Mouse (Mus musculus) limb, embryonic 12.5 days (tissue): Measurements from ENCODE around the gene Hist1h2bb. TPM values are rescaled to one million over a fixed set of nuclear protein-coding genes. Genes with fewer than 3 reads are reported as not detected.
"Not testable (repeated sequence)": the region's sequence is repeated elsewhere in the genome, so short reads cannot be mapped to it uniquely, and the experiment has no call there.

Source experiments
- ATAC-seq: fragments of 200-750 bp; cut with Nextera tagmentation; 2 replicates; pipeline ENCODE4 v1.8.0; 2017; ENCODE audit warnings: low read depth, moderate TSS enrichment; ENCODE audit not compliant: insufficient number of reproducible peaks, insufficient read depth, low FRiP score, low TSS enrichment
- H3K27ac ChIP-seq: fragments of 300-500 bp; sonication (generic); 2 replicates; pipeline ENCODE4 v1.5.1; 2016; ENCODE audit warnings: mild to moderate bottlenecking, moderate library complexity
- H3K27me3 ChIP-seq: fragments of 300-500 bp; sonication (generic); 2 replicates; pipeline ENCODE4 v1.6.1; 2016; ENCODE audit warnings: mild to moderate bottlenecking, moderate library complexity
- H3K36me3 ChIP-seq: fragments of 300-500 bp; sonication (generic); 2 replicates; pipeline ENCODE4 v1.6.1; 2016; ENCODE audit warnings: mild to moderate bottlenecking, moderate library complexity
- H3K4me1 ChIP-seq: fragments of 300-500 bp; sonication (generic); replicated peaks from 2 replicates; pipeline ENCODE4 v1.6.1; 2016
- H3K4me2 ChIP-seq: fragments of 300-500 bp; sonication (generic); 2 replicates; pipeline ENCODE4 v1.6.1; 2016; ENCODE audit warnings: mild to moderate bottlenecking, moderate library complexity
- H3K4me3 ChIP-seq: fragments of 300-500 bp; sonication (generic); replicated peaks from 2 replicates; pipeline ENCODE4 v1.5.1; 2016; ENCODE audit warnings: mild to moderate bottlenecking
- H3K9ac ChIP-seq: fragments of 300-500 bp; sonication (generic); replicated peaks from 2 replicates; pipeline ENCODE4 v1.6.1; 2016; ENCODE audit warnings: mild to moderate bottlenecking, moderate library complexity
- H3K9me3 ChIP-seq: fragments of 300-500 bp; sonication (generic); 2 replicates; pipeline ENCODE4 v1.6.1; 2016; ENCODE audit warnings: mild to moderate bottlenecking, moderate library complexity
- WGBS: fragments of 180-500 bp; shearing (Covaris S2); methylation state at CpG from one replicate; pipeline ENCODE4 v1.1.7; 2016; 5-methylcytosine and 5-hydroxymethylcytosine counted together
- polyA plus RNA-seq: library from polyadenylated mRNA; unstranded; fragments of >200 nt; fragmentation: Nextera tagmentation; extraction: Ambion mirVana; gene quantifications from 2 replicates; pipeline ENCODE4 v1.2.1, GENCODE M21; 2016

Hist1h2bb gene
- polyA plus RNA-seq, 1 experiment from 2014 or later = 6.7 TPM

DNA sequence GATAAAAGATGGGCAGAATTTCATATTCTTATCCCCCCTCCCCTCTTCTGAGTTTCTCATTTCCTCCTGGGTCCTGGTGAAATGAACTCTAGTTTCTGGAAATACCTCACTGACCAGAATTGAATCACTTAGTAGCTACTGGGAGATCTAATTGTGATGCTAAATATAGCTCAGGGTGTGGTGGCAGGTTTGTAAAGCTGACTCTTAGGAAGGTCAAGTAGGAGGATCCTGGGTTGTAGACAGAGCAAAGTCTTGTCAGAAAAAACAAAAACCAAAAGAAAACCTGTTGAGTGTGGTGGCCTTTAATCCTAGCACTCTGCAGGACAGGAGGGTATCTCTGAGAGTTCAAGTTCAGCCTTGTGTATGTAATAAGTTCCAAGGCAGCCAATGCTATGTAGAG lies 4.5 kb upstream of the Hist1h2bb start:
- Histone ChIP-seq H3K4me1 (peaks cover 18% of the 10 kb centered on the region), H3K9ac (no peak overlapping the region), H3K9me3 (no peaks in the 10 kb centered on the region), H3K4me3 (no peak overlapping the region), H3K36me3 (no peaks in the 10 kb centered on the region), H3K4me2 (no peak overlapping the region), H3K27me3 (no peaks in the 10 kb centered on the region), H3K27ac (no peak overlapping the region)
- no peak for ATAC-seq

DNA sequence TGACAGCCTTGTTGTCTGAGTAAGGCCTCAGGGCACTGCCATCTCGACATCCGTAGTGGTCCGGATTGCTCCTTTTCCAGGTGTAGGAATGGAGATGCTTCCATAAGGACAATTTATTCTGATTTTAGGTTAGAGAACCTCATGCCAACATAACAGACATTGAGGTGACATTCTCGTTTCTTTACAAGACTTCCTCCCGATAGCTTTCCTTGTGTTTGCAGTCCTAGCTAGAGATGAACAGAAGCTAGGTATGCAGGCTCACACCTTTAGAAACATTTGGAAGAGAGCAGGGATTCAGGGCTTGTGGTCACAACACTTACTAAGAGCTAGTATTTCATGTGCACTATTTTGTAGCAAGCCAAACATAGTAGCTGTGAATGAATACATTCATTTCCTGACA lies 3.3 kb upstream of the Hist1h2bb start:
- Histone ChIP-seq H3K4me1 (peaks cover 29% of the 10 kb centered on the region), H3K4me2 (no peak overlapping the region), H3K27me3 (no peaks in the 10 kb centered on the region), H3K4me3 (no peak overlapping the region), H3K36me3 (no peaks in the 10 kb centered on the region), H3K27ac (peak overlapping the region; percentile 66), H3K9ac (no peak overlapping the region), H3K9me3 (no peaks in the 10 kb centered on the region)
- ATAC-seq = no peak
- 83% methylated on average over 5 of the region's 5 CpGs for WGBS

DNA sequence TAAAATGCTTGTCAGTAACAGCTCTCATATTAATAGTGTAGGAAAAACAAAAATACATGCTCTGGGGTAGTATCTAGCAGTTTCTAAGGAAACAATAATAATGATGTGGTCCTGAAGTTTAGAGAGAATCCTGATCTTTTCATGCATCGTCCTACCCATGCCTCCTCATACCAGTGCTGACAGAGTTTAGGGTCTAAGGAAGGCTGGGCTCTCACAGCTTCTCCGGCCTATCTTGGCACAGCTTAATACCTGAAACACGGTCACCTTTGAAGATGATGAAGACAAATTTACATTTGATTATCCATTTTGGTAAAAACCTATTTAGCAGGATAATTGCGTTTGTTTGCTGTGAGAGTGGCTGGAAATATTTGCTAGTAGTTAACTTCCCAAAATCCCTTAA lies 2.6 kb upstream of the Hist1h2bb start:
- Histone ChIP-seq H3K4me1 (peaks cover 34% of the 10 kb centered on the region), H3K36me3 (no peaks in the 10 kb centered on the region), H3K27me3 (no peaks in the 10 kb centered on the region), H3K27ac (peak overlapping the region; percentile 99), H3K9me3 (no peaks in the 10 kb centered on the region), H3K9ac (peak overlapping the region; percentile 61; the same call in 1 of the 2 replicates), H3K4me3 (peak overlapping the region; percentile 43), H3K4me2 (peak overlapping the region; percentile 66)
- 42% methylated on average over 4 of the region's 4 CpGs for WGBS
- no peak for ATAC-seq

DNA sequence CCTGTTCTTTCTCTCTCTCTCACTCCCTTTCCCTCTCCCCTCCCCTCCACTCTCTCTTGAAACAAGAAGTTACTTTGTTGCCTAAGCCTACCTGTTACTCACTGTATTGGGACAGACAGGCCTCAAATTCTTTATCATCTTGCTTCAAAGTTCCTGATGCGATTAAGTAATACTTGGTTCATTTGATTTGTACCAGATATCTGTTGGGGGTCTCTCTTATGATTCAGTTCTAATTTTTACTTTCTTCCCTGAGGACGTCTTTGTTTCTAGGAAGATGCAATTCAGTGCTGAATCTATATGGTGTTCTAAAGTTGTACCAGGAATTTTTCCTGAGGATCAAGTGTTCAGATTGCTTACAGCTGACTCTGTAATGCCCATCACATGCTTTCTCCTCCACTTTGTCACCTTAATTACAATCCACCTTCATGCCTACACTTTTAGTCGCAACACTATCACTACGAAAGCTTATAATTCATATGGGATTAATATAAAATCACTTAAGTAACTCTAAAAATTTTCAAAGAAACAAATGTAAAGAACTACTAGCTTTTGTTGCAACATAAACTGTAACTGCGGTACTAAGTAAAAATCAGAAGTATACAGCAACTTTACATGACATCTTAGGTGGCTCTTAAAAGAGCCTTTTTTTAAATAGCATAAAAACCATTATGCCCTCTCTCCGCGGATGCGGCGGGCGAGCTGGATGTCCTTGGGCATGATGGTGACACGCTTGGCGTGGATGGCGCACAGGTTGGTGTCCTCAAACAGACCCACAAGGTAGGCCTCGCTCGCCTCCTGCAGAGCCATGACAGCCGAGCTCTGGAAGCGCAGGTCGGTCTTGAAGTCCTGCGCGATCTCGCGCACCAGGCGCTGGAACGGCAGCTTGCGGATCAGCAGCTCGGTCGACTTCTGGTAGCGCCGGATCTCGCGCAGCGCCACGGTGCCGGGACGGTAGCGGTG lies 1.8 kb upstream of the Hist1h2bb start:
- ATAC-seq = no peak
- H3K27ac ChIP-seq = peak overlapping the region; percentile 99
- peak overlapping the region; percentile 66 for H3K4me2 ChIP-seq
- H3K27me3 ChIP-seq = no peaks in the 10 kb centered on the region
- H3K9me3 ChIP-seq = no peaks in the 10 kb centered on the region
- no peaks in the 10 kb centered on the region for H3K36me3 ChIP-seq
- WGBS = under 1% methylated on average over 16 of the region's 36 CpGs
- H3K4me1 ChIP-seq = peaks cover 34% of the 10 kb centered on the region
- peak overlapping the region; percentile 61 for H3K9ac ChIP-seq
- peak overlapping the region; percentile 43 for H3K4me3 ChIP-seq

DNA sequence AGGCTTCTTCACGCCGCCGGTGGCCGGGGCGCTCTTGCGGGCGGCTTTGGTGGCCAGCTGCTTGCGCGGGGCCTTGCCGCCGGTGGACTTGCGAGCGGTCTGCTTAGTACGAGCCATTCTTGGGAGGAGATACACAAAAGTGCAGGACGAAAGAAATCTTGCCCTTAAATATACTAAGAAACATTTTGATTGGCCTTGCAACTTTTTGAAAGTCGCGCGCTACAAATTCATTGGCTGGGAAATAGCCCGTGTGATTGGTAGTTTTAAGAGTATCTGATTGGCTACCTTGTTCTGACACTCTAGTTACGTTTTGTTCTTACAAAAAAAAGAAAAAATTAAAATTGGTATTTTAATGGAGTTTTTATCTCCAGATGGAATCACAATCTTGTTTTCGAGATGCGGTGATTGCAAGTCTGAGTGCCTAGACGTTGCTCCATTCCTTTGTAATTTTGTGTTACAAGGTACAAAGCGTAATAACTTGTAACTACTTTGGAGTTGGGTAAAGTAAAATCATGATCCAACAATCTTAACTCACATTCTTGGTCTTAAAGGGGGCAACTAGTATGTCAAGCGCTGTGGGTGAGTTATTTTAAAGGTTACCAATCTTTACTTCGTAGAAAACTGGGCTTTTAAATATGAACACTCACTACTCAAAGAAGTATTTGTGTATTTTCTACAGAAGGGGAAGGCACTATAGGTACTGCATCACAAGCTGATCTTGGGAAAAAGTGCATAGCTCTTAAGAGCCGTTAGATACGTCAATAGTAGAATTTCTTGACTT lies 963 bp upstream of the Hist1h2bb start, which contains the start of gene Hist1h3c:
Hist1h3c (minus strand) TSS at position 222 of the 781 bp plus-strand sequence.
- peak within 1 kb of the TSS; percentile 66 for H3K4me2 ChIP-seq
- peak within 1 kb of the TSS; percentile 69 for H3K9ac ChIP-seq
- peak; percentile 76 for ATAC-seq

DNA sequence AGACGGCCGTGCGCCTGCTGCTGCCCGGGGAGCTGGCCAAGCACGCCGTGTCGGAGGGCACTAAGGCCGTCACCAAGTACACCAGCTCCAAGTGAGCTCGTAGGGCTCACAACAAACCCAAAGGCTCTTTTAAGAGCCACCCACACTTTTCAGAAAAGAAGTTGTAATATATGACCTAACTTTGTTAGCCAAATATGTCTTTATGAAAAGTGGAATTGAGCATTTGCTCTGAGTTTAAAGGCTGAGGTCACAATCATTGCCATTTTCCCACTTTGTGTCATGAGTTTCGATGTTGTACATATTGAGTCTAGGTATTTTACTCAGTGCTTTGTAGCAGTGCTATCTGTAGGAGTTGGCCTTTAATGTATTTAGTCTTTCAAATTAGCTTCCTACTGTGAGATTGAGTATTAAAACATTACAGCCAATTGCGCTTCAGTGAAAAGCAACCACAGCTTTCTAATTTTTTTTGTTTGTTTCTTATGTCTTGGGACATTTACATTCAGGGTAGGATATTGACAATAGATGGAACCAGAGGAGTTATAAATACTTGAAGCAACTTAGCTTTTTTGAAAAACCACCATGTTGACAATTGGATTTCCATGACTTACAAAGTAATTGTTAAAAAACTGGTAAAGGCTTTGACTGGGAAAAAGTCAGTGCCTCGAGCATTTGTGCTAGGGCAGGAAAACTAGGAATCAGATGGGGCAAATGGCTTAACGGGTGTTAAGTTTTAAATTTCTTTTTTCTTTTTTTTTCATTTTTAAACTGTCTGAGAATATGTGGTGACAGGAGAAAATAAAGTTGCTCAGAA lies 752 bp downstream of the Hist1h2bb start:
- peaks cover 25% of the 10 kb centered on the region; the same call in 1 of the 2 replicates for H3K4me1 ChIP-seq
- no peaks in the 10 kb centered on the region for H3K36me3 ChIP-seq
- peak overlapping the region; percentile 66 for H3K9ac ChIP-seq
- peak overlapping the region; percentile 43 for H3K4me3 ChIP-seq
- 3% methylated on average over 13 of the region's 13 CpGs for WGBS
- H3K27me3 ChIP-seq = no peaks in the 10 kb centered on the region
- H3K4me2 ChIP-seq = peak overlapping the region; percentile 66
- H3K27ac ChIP-seq = peak overlapping the region; percentile 99
- ATAC-seq = no peak
- H3K9me3 ChIP-seq = no peaks in the 10 kb centered on the region

More for the DNA sequence above, 963 bp upstream of the Hist1h2bb start, which contains the start of gene Hist1h3c:
- no peaks in the 10 kb centered on the region for H3K36me3 ChIP-seq
- H3K4me3 ChIP-seq = peak within 1 kb of the TSS; percentile 43
- H3K4me1 ChIP-seq = peaks cover 29% of the 10 kb centered on the region
- peak within 1 kb of the TSS; percentile 99 for H3K27ac ChIP-seq
- WGBS = under 1% methylated on average over 26 of the region's 28 CpGs
- no peaks in the 10 kb centered on the region for H3K27me3 ChIP-seq
- H3K9me3 ChIP-seq = no peaks in the 10 kb centered on the region

DNA sequence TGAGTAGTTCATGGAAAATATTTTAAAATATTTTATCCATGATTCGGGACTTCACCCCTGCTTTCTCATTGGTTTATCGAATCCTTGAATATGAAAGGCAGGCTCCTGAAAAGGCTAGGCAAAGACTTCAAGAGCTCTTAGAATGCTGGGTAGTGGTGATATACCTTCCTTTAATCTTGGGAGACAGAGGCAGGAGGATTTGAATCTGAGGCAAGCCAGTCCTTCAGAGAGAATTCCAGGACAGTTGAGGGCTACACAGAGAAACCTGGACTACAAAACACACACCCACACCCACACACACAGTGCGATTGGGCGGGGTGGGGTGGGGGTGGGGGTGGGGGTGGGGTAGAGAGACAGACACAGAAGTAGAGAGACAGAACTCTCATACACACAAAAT lies 1.4 kb downstream of the Hist1h2bb start:
- peak overlapping the region; percentile 13 for H3K4me3 ChIP-seq

DNA sequence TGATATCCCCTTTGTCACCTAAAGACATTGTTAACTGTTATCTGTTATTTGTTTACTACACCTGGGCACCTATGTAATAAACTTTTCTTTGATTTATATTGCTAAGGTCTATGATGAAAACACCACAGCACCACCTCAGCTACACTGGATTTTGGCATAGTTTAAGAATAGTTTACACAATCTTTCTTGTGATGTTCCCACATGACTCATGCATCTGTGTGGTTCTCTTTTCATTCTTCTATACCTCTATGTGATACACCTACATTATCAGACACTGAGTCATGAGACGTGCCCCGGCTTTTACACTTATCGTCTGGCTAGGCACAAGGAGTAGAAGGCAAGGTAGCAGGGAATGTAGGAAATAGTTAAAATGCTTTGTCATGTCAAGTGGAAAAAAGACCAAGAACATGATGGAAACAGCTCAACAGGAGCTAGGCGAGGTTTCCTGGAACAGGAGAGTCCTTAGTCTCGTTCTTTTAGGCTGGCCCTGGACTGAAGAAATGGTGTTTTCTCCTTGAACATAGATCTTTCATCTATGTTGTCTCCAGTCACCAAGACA lies 3.1 kb downstream of the Hist1h2bb start:
- WGBS = 93% methylated on average over 5 of the region's 5 CpGs
- no peaks in the 10 kb centered on the region for H3K36me3 ChIP-seq

More for the DNA sequence above, 1.4 kb downstream of the Hist1h2bb start:
- WGBS = 12% methylated on average over 4 of the region's 4 CpGs
- no peak for ATAC-seq
- peak overlapping the region; percentile 66 for H3K4me2 ChIP-seq
- peak overlapping the region; percentile 99 for H3K27ac ChIP-seq
- H3K4me1 ChIP-seq = peaks cover 25% of the 10 kb centered on the region
- no peaks in the 10 kb centered on the region for H3K36me3 ChIP-seq
- H3K9me3 ChIP-seq = no peaks in the 10 kb centered on the region
- no peaks in the 10 kb centered on the region for H3K27me3 ChIP-seq
- peak overlapping the region; percentile 66; the same call in 1 of the 2 replicates for H3K9ac ChIP-seq

DNA sequence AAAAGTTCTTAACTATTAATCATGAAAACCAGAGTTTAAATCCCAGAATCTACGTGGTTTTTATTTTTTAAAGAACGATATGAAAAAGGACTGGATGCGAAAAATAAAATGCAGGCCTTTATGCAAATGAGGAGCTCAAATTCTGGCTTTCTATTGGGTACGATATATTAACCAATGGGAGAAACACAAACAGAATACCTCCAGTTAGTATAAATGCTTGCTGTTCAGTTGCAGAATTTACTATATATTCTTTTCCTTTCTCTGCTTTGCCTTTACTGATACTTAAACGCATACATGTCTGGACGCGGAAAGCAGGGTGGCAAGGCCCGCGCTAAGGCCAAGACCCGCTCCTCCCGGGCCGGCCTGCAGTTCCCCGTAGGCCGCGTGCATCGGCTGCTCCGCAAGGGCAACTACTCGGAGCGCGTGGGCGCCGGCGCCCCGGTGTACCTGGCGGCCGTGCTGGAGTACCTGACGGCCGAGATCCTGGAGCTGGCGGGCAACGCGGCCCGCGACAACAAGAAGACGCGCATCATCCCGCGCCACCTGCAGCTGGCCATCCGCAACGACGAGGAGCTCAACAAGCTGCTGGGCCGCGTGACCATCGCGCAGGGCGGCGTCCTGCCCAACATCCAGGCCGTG lies 4.4 kb downstream of the Hist1h2bb start, which contains the start of gene Hist1h2ab:
Hist1h2ab (plus strand) TSS at position 288 of the 639 bp plus-strand sequence.
- ATAC-seq = peak; percentile 54; the same call in 1 of the 2 replicates
- WGBS = under 1% methylated on average over 33 of the region's 47 CpGs
- Histone ChIP-seq H3K4me2 (peak within 1 kb of the TSS; percentile 60), H3K27ac (peak within 1 kb of the TSS; percentile 97), H3K9ac (peak within 1 kb of the TSS; percentile 64), H3K4me1 (peaks cover 20% of the 10 kb centered on the region), H3K4me3 (peak within 1 kb of the TSS; percentile 43)
- H3K36me3 ChIP-seq, H3K9me3 ChIP-seq, H3K27me3 ChIP-seq: not testable (repeated sequence)

More for the DNA sequence above, 3.1 kb downstream of the Hist1h2bb start:
- H3K4me2 ChIP-seq = no peak overlapping the region
- H3K27ac ChIP-seq = peak overlapping the region; percentile 90
- no peak overlapping the region for H3K4me3 ChIP-seq
- peaks cover 21% of the 10 kb centered on the region for H3K4me1 ChIP-seq
- H3K27me3 ChIP-seq = no peaks in the 10 kb centered on the region
- no peak for ATAC-seq
- no peak overlapping the region for H3K9ac ChIP-seq
- no peaks in the 10 kb centered on the region for H3K9me3 ChIP-seq

DNA sequence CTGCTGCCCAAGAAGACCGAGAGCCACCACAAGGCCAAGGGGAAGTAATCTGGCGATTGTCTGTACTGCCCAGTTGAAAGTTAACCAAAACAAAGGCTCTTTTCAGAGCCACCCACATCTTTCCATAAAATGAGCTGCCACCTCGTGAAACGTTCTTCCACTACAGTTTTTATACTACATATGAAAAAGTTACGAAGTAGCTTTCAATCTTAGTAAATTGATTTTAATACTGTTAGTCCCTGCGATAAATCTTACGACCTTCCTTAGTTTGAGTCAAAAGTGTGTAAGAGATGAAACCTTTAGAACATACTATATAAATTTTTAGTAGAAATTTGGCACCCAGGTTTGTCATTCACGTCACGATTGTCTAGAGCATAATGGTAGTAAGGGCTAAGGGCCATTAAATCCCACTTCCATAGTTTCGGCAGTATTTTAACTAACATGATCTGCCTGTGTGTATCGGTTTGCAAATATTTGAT lies 5.0 kb downstream of the Hist1h2bb start:
- H3K4me1 ChIP-seq = peaks cover 20% of the 10 kb centered on the region
- H3K27me3 ChIP-seq = no peaks in the 10 kb centered on the region
- H3K4me3 ChIP-seq = peak overlapping the region; percentile 43
- under 1% methylated on average over 11 of the region's 11 CpGs for WGBS
- ATAC-seq = no peak
- no peaks in the 10 kb centered on the region for H3K36me3 ChIP-seq
- H3K27ac ChIP-seq = peak overlapping the region; percentile 97
- H3K9ac ChIP-seq = peak overlapping the region; percentile 64
- H3K4me2 ChIP-seq = peak overlapping the region; percentile 60
- H3K9me3 ChIP-seq = no peaks in the 10 kb centered on the region
